Mouse (Mus musculus) ovary, adult 2 months (tissue): ENCODE data around the gene Nol11. TPM values are rescaled to one million over a fixed set of nuclear protein-coding genes. Genes with fewer than 3 reads are reported as not detected.

Experiments used
- polyA plus RNA-seq: library from polyadenylated mRNA; depleted of rRNA; stranded (reverse); fragments of >200 nt; gene quantifications from 2 replicates; pipeline ENCODE4 v1.2.3, GENCODE M21; 2012; rRNA removed

The Nol11 gene
- 6.2 and 7.1 TPM in 2 replicates for polyA plus RNA-seq

GRCm38 (mm10) chr11:107188565-107189552 lies at the start of gene Nol11:
TSS of gene Nol11 (minus strand) at chr11:107189381.

DNA sequence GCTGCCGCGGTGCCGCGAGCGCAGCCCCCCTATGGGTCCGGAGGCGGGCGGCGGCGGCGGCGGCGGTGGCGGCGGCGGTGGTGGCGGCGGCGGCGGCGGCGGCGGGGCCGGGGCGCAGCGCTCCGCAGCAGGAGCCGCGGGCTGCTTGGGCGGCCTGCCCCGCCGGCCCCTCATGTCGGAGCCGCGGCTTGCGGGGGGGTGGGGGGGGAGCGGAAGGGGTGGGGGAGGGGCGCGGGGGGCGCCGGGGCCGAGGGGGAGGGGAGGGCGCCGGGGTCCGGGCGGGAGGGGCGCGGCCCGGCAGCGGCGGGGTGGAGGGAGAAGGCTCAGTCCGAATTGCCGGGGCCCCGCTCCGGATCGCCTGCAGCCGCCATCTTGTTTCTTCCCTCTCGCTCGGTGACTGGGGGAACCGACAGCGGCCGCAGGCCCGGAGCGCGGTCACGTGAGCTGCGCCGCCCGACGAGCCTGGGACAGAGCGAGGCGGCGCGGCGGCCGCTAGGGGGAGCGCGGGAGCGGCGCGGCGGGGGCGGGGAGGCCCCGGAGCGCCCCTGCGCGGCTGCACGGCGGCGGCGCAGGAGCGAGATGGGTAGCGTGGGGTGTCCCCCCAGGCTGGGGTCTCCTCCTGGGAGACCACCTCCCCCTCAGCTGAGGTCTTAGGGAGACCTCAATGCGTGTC lies 57.3 kb downstream of the Nol11 start, which contains the start of gene Bptf:
Bptf (minus strand) TSS at position 379 of the 673 bp plus-strand sequence.

Other genes starting within 250 kb of the Nol11 start
- 25.7 and 27.9 TPM in 2 replicates for gene Kpna2, start 189.8 kb downstream of the Nol11 start, polyA plus RNA-seq
- gene 1810010H24Rik, start 163.7 kb downstream of the Nol11 start, polyA plus RNA-seq, result 7.6 and 7.7 TPM in 2 replicates
- gene Bptf, start 57.3 kb downstream of the Nol11 start, polyA plus RNA-seq, result 23.0 and 25.1 TPM in 2 replicates